In the genomic region with DNA sequence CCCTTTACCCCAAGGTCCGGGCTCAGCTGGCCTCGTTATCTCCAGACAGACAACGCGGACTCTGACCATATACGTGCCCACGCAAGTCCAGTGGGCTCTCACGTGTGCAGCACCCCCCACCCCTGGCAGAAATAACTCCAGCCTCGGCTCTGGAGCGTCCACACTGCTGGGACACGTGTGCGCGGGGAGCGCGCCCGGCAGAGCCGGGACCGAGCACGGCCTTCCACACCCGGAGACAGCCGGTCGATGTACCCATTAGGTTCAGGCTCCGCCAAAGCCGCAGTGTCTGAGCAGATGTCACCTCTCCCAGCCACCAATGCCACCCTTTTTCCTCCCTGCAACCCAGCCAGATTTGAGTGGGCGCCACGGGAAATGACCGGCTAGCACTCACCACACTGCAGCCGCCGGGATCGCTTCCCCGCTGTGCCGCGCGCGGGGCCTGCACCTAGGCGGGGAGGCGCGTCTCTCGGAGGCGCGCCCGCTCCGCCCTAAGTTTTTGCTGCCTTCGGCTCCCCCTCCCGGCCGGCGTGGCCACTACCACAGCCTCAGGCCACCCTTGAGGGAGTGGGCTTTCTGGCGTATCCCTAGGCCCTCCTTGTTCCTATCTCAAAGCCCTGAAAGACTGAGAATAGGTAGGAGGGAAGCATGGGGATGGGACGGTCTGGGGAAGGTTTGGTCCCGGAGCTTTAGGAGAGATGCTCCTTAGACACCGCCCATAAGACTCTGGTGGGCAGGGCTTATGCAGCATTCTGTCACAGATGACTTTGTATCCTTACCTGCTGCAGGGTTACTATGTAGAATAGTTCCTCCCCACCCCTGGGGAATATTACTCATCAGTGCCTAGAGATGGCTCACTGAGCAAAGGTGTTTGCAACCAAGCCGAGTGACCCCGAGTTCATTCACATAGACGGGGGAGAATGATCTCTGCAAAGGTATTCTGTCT, we compare ENCODE assay signal across 1 mouse cellular context.
A peak's percentile ranks its signal among the peaks of the same experiment; 100 is the strongest.
TF ChIP-seq lines count a peak whose summit lies in the region.

A gene (minus strand): TSS at position 715 of the 943 bp plus-strand sequence.

TF ChIP-seq in CH12.LX, 34 proteins besides CTCF, POLR2A, EP300 and RAD21 (continued from another document):
- TF ChIP-seq MAFK (IDR thresholded peaks at IDR 0.05; ENCODE audit: insufficient replicate concordance, low read length), result no peak
- peak; percentile 52; the same call in 1 of the 2 replicates for TF ChIP-seq UBTF (IDR thresholded peaks at IDR 0.05; ENCODE audit: low read depth, low read length)
- TF ChIP-seq USF2 (conservative IDR thresholded peaks at IDR 0.05; ENCODE audit: low read depth, low read length), result no peak
- peak; percentile 64; the same call in 1 of the 2 replicates for TF ChIP-seq BHLHE40 (IDR thresholded peaks at IDR 0.05; ENCODE audit: low read depth, low read length)
- peak; percentile 37; the same call in 1 of the 2 replicates for TF ChIP-seq NRF1 (IDR thresholded peaks at IDR 0.05; ENCODE audit: low read depth, low read length)
- TF ChIP-seq ZC3H11A (IDR thresholded peaks at IDR 0.05; ENCODE audit: low read depth, low read length), result no peak
- peak; percentile 76; the same call in 1 of the 2 replicates for TF ChIP-seq MAZ (IDR thresholded peaks at IDR 0.05; ENCODE audit: low read depth, low read length)
- TF ChIP-seq CHD1 (IDR thresholded peaks at IDR 0.05; ENCODE audit: low read depth, low read length), result no peak
- TF ChIP-seq SIN3A (IDR thresholded peaks at IDR 0.05; ENCODE audit: low read length), result peak; percentile 76; the same call in 1 of the 2 replicates
- TF ChIP-seq KAT2A (IDR thresholded peaks at IDR 0.05; ENCODE audit: insufficient replicate concordance, low read length), result 0 out of 2 replicates have a peak, but pooled peaks have one; percentile 35
- peak; percentile 51; the same call in 1 of the 2 replicates for TF ChIP-seq MEF2A (IDR thresholded peaks at IDR 0.05; ENCODE audit: borderline replicate concordance, low read depth, low read length)
- TF ChIP-seq ETS1 (conservative IDR thresholded peaks at IDR 0.05; ENCODE audit: low read depth, low read length), result no peak
- peak; percentile 48 for TF ChIP-seq CHD2 (IDR thresholded peaks at IDR 0.05; ENCODE audit: low read length)
- peak; percentile 65 for TF ChIP-seq ZMIZ1 (IDR thresholded peaks at IDR 0.05; ENCODE audit: low read depth, low read length)
- TF ChIP-seq TCF12 (IDR thresholded peaks at IDR 0.05; ENCODE audit: low read depth, low read length), result peak; percentile 52
- peak; percentile 59 for TF ChIP-seq NELFE (IDR thresholded peaks at IDR 0.05; ENCODE audit: low read depth, low read length)
- 0 out of 2 replicates have a peak, but pooled peaks have one; percentile 35 for TF ChIP-seq HCFC1 (IDR thresholded peaks at IDR 0.05; ENCODE audit: low read depth, low read length)
- TF ChIP-seq IRF4 (IDR thresholded peaks at IDR 0.05; ENCODE audit: low read depth, low read length), result 0 out of 2 replicates have a peak, but pooled peaks have one; percentile 17
- peak; percentile 39 for TF ChIP-seq USF1 (IDR thresholded peaks at IDR 0.05; ENCODE audit: low read depth, low read length)
- no peak for TF ChIP-seq E2F4 (IDR thresholded peaks at IDR 0.05; ENCODE audit: insufficient replicate concordance, low read depth, low read length)
- TF ChIP-seq MYC (IDR thresholded peaks at IDR 0.05; ENCODE audit: low read depth, low read length), result peak; percentile 72; the same call in 1 of the 2 replicates
- no peak for TF ChIP-seq ELF1 (IDR thresholded peaks at IDR 0.05; ENCODE audit: low read depth, low read length)
- peak; percentile 56 for TF ChIP-seq SMC3 (IDR thresholded peaks at IDR 0.05; ENCODE audit: low read depth, low read length)
- TF ChIP-seq ZKSCAN1 (IDR thresholded peaks at IDR 0.05; ENCODE audit: borderline replicate concordance, low read depth, low read length), result no peak
- TF ChIP-seq RCOR1 (conservative IDR thresholded peaks at IDR 0.05; ENCODE audit: low read depth, low read length), result no peak
- TF ChIP-seq JUND (conservative IDR thresholded peaks at IDR 0.05; ENCODE audit: low read depth, low read length), result no peak
- peak; percentile 86 for TF ChIP-seq MAX (IDR thresholded peaks at IDR 0.05; ENCODE audit: low read length)
